Mouse (Mus musculus): Measurements from ENCODE around the gene Fbxw18. TPM values are rescaled to one million over a fixed set of nuclear protein-coding genes. Genes with fewer than 3 reads are reported as not detected.
"Not testable (repeated sequence)": the region's sequence is repeated elsewhere in the genome, so short reads cannot be mapped to it uniquely, and the experiment has no call there.

The Fbxw18 gene
- not detected in 2 replicates for polyA plus RNA-seq (2015; fragmentation: Nextera tagmentation; extraction: Ambion mirVana)

DNA sequence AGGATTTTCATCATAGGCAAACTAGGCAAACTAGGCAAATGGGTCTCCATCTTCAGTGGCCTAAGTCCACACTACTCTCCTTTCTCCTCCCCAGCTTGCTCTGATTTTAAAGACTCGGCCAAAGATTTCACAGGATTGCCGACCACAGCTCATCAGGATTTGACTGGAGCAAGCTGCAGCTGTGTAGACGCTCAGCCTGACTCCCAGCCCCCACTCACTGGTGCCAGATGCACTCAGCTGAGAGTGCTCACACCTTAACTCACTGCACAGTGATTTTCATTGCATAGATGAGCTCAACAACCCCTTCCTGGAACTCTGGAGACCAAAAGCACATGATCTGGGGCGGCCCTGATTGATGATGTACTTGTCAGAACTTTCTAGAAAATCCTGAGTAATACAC, at the start of gene Fbxw18:
Gene Fbxw18, minus strand, starts transcription at position 101 of the 400 bp plus-strand sequence.
- not testable (repeated sequence) for H3K9me3 ChIP-seq (replicated peaks); H3K4me1 ChIP-seq (replicated peaks); H3K27me3 ChIP-seq; H3K9ac ChIP-seq; H3K36me3 ChIP-seq; H3K27ac ChIP-seq; H3K4me2 ChIP-seq; H3K4me3 ChIP-seq (replicated peaks); DNase-seq; ATAC-seq (ENCODE audit: low read depth)
- 46% methylated on average over 4 of the region's 4 CpGs for WGBS (ENCODE audit: insufficient replicate concordance)

DNA sequence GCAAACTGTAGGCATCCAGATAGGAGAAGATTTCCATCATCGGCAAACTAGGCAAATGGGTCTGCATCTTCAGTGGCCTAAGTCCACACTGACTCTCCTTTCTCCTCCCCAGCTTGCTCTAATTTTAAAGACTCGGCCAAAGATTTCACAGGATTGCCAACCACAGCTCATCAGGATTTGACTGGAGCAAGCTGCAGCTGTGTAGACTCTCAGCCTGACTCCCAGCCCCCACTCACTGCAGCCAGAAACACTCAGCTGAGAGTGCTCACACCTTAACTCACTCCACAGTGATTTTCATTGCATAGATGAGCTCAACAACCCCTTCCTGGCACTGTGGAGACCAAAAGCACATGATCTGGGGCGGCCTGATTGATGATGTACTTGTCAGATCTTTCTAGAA, 43.5 kb upstream of the Fbxw18 start, which contains the start of gene Fbxw26:
Gene Fbxw26, minus strand, starts transcription at position 101 of the 400 bp plus-strand sequence.
- not testable (repeated sequence) for H3K27me3 ChIP-seq; H3K36me3 ChIP-seq; ATAC-seq (ENCODE audit: low read depth); H3K9ac ChIP-seq; H3K4me2 ChIP-seq; DNase-seq; H3K27ac ChIP-seq; H3K4me1 ChIP-seq (replicated peaks); H3K9me3 ChIP-seq (replicated peaks); H3K4me3 ChIP-seq (replicated peaks)
- 59% methylated on average over 3 of the region's 3 CpGs for WGBS (ENCODE audit: insufficient replicate concordance)

- Histone ChIP-seq H3K27me3 (no peaks in the 10 kb centered on the region), H3K4me3 (replicated peaks) (no peak overlapping the region), H3K9ac (no peak overlapping the region), H3K27ac (no peak overlapping the region), H3K9me3 (replicated peaks) (no peaks in the 10 kb centered on the region), H3K4me2 (no peak overlapping the region), H3K36me3 (no peaks in the 10 kb centered on the region), H3K4me1 (replicated peaks) (no peaks in the 10 kb centered on the region)
- 9% methylated on average over 1 of the region's 1 CpGs for WGBS (ENCODE audit: insufficient replicate concordance)
- ATAC-seq (ENCODE audit: low read depth) (no peak), DNase-seq (no peak)
Observed at GRCm38 (mm10) chr9:109685299-109685698, 17.2 kb downstream of the Fbxw18 start.

GRCm38 (mm10) chr9:109664552-109664951, 37.9 kb downstream of the Fbxw18 start, which contains the start of gene Fbxw25:
Gene Fbxw25, minus strand, starts transcription at chr9:109664652.
- H3K27ac ChIP-seq; DNase-seq; H3K27me3 ChIP-seq; H3K4me2 ChIP-seq; H3K9ac ChIP-seq; H3K36me3 ChIP-seq; H3K4me3 ChIP-seq (replicated peaks); H3K4me1 ChIP-seq (replicated peaks); ATAC-seq (ENCODE audit: low read depth); H3K9me3 ChIP-seq (replicated peaks): not testable (repeated sequence)
- WGBS (ENCODE audit: insufficient replicate concordance) = 41% methylated on average over 2 of the region's 2 CpGs

Other genes with a start within 250 kb of the Fbxw18 start
- gene Fbxw19, start 206.8 kb downstream of the Fbxw18 start, polyA plus RNA-seq (2015; fragmentation: Nextera tagmentation; extraction: Ambion mirVana) = not detected in 2 replicates
- 0.08 TPM in 1 of 2 replicates, not detected in the other for gene Fbxw15, start 134.4 kb downstream of the Fbxw18 start, polyA plus RNA-seq (2015; fragmentation: Nextera tagmentation; extraction: Ambion mirVana)
- gene Fbxw24, start 76.6 kb downstream of the Fbxw18 start, polyA plus RNA-seq (2015; fragmentation: Nextera tagmentation; extraction: Ambion mirVana) = not detected in 2 replicates
- gene Fbxw25, start 38.0 kb downstream of the Fbxw18 start, polyA plus RNA-seq (2015; fragmentation: Nextera tagmentation; extraction: Ambion mirVana) = 0.06 TPM in 1 of 2 replicates, not detected in the other
- gene Fbxw26, start 43.4 kb upstream of the Fbxw18 start, polyA plus RNA-seq (2015; fragmentation: Nextera tagmentation; extraction: Ambion mirVana) = not detected in 2 replicates
- gene Fbxw27, start 88.0 kb upstream of the Fbxw18 start, polyA plus RNA-seq (2015; fragmentation: Nextera tagmentation; extraction: Ambion mirVana) = not detected in 2 replicates
- gene Spink8, start 109.6 kb upstream of the Fbxw18 start, polyA plus RNA-seq (2015; fragmentation: Nextera tagmentation; extraction: Ambion mirVana) = not detected in 2 replicates
- gene Nme6, start 130.0 kb upstream of the Fbxw18 start, polyA plus RNA-seq (2015; fragmentation: Nextera tagmentation; extraction: Ambion mirVana) = 55.1 and 58.0 TPM in 2 replicates
- 39.6 and 41.2 TPM in 2 replicates for gene Camp, start 146.9 kb upstream of the Fbxw18 start, polyA plus RNA-seq (2015; fragmentation: Nextera tagmentation; extraction: Ambion mirVana)
- 16.7 and 18.8 TPM in 2 replicates for gene Cdc25a, start 172.9 kb upstream of the Fbxw18 start, polyA plus RNA-seq (2015; fragmentation: Nextera tagmentation; extraction: Ambion mirVana)
- 9.0 and 12.4 TPM in 2 replicates for gene Map4, start 228.8 kb upstream of the Fbxw18 start, polyA plus RNA-seq (2015; fragmentation: Nextera tagmentation; extraction: Ambion mirVana)